Mouse (Mus musculus): ENCODE data around the gene Pfn1.

The Pfn1 gene

DNA sequence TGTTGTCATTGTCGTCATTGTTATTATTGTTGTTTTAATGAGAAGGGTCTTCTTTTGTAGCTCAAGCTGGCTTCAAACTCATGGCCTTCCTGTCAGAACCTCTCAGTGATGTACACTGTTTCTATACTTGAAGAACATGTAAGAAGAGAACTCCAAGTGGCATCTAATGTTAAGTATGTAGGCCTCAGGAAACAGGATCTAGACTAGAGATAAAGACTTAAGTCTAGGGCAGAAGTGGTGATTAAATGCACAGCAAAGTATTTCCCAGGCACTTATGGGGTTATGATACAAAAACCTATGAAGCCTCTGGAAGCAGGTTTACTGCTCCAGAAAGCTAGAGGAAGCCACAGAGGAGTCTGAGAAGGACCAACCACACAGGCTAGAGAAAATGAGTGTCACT is 16.2 kb downstream of the Pfn1 start:
- no peak for DNase-seq (ENCODE audit: low read depth, low spot score)

DNA sequence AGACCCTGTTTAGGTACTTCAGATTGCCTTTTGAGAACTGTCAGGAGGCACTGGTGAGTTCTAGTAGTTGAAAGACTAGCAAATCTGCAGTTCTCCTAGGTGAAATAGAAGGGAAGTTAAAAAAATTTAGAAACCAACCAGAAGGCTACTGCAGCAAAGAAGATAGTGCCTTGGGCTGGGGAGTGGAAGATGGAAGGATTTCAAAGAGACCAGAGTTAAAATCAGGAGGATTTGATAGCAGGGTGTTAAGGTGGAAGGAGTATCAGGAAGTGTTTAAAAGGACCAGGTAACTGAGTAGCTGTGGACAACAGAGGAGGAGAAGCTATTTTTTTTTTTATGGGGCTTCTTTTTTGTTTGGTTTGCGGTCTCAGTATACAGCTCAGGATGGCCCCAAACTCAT is 16.7 kb downstream of the Pfn1 start:
- no peak for DNase-seq (ENCODE audit: low read depth, low spot score)

DNA sequence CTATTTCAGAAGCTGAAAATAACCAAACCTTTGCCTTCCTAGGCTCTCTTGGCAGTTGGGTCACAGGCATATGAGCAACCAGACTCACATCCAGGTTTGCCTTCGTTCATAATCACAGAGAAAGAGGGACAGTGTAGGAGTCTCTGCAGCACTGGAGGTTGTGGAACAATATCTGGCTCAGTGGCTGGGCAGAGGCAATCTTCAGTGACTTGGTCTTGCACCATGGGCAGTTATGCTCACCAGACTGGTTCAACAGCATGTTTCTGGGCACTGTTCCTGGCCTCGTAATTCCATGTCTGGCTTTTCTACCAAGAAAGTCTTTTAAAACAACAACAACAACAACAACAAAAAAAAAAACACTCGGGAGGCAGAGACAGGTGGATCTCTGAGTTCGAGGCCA is 18.8 kb downstream of the Pfn1 start:
- no peak for DNase-seq (ENCODE audit: low read depth, low spot score)

DNA sequence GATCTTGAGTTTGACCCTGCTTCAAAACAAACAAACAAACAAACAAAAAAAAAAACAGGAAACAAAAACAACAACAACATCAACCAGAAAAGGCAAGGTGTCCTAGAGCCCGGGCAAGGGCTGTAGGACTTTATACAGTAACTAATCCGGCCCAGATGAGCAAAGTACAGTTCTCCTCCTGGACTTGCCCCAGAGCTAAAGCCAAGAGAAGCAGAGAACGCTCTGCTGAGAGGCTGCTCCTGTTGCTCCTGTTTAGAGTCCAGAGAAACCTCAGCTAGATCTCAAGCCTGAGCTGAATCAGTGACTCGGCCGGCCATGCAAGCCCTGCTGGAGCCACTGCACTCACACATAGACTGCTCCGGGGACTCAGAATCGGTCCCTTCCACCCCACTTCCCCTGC is 24.3 kb downstream of the Pfn1 start:
- DNase-seq (ENCODE audit: low read depth, low spot score): no peak

DNA sequence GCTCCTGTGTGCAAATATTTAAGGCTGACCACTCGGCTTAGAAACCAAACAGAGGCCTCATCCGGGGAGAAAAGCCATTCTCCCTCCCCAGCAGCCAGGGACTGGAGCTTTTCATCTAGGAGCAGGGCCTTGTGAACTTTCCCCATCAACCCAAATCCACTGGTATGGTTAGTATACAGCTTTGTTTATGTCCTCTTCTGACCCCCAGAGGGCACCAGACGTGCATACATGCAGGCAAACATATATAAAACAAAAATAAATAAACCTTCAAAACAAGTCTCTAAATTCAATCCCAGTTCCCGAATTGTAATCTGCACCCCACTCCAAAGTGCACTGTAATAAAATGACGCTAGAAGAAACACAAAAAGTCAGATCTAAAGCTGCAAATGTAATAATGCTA is 24.9 kb downstream of the Pfn1 start:
- DNase-seq (ENCODE audit: low read depth, low spot score): no peak

DNA sequence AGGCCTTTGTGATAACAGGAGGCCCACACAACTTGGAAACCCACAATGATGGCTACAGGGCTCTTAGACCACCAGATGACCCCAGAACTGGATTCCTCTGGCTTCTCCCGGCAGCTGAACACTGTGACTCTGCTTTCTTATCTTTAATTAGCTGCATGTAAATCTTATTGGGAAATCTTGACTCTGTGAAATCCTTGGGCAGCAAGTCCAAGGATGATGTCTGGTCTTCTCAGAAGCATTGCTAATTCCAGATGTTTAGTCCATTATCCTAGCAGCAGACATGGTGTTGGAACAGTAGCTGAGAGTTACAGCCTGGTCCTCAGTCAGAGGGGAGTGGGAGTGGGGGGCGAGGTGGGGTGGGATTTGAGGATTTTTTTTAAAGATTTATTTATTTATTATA is 26.0 kb downstream of the Pfn1 start:
- no peak for DNase-seq (ENCODE audit: low read depth, low spot score)

DNA sequence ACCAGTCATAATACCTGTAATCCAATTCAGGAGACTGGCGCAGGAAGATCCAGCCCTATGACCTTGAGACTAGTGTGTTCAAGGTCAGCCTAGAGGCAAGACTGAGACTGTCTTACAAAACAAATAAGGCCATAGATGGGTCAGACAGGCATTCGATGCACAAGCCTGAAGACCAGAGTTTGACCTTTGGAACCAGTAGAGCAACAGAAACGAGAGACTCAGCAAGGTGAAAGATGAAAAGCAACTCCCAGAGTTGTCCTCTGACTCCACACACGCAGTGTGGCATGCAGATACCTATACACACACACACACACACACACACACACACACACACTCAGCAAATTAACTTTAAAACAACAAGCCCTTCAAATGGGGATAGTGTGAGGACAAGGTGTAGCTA is 27.6 kb downstream of the Pfn1 start:
- no peak for DNase-seq (ENCODE audit: low read depth, low spot score)

DNA sequence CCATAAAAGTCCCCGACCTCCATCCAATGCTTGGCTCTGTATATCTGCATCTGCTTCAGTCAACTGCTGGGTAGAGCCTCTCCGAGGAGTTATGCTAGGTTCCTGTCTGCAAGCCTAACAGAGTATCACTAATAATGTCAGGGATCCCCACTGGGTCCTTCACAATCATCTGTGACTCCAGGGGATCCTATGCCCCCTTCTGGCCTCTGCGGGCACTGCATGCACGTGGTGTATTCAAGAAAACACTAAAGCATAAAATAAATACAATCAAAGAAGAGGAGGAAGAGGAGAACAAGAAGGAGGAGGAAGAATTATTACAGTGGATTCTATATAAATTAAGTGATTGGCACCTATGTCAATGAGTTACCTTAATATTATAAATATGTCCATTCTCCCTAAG is 29.0 kb downstream of the Pfn1 start:
- no peak for DNase-seq (ENCODE audit: low read depth, low spot score)

DNA sequence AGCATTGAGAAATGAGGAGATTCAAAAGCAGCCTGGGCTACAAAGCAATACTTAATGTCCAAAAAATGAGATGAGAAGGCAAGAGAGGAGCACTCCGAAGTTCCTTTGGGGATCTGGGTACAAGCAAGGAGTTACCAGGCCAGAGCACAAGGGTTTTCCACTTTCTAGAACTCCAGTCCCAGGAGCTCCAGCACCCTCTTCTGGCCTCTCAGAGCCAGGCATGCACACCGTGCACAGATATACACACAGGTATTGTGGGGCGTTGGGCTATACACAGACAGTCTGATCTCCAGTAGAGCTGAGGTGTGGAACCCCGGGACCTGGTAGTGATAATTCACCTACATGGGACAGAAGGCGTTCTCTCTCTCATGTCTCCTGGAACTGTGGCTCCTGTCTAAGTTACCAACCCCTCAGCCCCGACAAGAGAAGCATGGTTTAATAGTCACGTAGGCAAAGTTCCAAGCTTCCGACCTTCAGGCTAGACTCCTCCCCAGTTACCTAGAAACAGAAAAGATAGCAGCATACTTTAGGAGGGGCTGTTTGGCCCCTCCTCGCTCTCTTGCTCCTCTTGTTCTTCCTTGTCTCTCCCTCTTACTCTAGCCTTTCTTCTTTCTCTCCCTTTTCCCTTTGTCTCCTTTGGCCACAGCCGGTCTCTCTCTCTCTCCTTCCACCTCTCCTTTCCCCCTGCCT is 31.2 kb downstream of the Pfn1 start:
- no peak for DNase-seq (ENCODE audit: low read depth, low spot score)

DNA sequence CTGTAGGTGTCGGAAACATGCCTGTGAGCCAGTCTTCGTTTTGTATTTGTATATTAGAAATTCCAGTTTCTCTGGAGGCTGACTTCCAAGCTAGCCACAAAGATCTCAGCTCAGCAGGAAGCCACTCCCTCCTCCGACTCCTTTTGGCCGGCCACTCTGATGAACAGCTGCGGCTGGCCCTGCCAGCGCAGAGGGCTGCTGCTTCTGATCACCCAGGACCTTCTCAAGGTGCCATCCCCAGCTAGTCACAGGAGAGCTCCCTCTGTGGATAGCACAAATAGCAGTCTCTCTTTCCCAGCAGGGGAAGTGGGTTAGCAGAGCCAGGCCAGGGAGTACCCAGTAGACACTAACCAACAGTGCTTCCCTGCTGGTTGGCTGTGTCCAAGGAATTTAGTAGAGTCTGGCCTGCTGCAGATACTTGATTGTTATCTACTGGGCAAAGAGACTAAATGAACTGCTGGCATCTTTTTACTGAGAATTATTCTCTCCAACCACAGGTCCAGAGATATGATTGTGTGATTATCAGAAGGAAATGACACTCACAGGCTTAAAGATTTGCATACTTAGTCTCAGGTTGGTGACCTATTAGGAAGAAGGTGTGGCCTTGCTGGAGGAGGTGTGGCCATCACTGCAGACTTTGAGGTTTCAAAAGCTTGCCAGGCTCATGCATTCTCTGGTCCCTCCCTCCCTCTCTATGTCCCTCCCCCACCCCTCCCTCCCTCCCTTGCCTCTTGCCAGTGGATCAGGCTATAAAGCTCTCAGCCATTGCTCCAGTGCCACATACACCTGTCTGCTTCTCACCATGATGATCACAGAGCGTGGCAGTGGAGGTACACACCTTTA is 32.3 kb downstream of the Pfn1 start:
- DNase-seq (ENCODE audit: low read depth, low spot score): no peak

DNA sequence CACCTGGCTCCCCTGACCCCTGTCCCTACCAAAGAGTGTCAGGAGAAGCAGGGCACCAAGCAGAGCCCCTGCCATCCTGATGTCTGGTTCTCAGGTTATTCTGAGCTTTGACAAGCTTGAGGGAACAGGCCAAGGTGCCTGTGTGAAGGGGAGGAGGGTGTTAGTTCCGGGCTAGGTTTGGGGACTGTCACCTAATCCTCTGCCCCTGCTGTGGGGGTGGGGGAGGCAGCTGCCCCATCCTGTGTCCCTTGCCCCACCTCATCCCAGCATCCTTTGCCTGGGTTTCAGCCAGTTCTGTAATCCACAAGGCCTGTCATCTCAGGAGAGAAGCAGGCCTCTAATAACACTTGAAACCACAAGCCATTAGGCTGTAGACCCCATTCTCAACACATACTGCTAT is 35.3 kb downstream of the Pfn1 start, which contains the start of gene Chrne:
Gene Chrne (minus strand): TSS at position 116 of the 400 bp plus-strand sequence.
- no peak for DNase-seq (ENCODE audit: low read depth, low spot score)

DNA sequence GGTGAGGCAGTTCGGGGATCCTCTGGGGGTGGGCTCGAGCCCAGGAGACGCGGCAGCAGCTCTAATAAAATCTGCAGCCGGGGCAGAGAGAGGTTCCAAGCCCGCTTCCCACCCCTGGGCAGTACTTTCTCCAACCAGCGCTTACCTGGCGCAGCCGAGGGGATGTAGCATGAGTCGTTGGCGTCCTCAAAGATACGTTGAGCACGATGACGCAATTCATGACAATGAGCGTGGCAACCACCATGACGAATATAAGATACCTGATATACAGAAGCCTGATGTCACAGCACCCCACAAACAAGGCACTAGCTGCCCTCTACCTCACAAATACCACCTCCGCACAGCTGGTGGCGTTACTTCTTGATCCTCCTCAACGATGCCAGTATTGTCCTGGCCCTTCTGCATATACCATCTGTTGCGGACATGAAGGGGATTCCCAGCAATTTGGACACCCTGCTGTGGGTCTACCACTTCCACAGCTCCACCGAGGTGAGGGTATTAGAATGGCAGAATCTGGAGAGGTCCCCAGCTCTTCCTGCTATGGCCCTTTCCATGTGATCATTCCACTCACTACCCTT is 38.8 kb downstream of the Pfn1 start, which contains the start of gene 4930544D05Rik:
Gene 4930544D05Rik (plus strand): TSS at position 333 of the 578 bp plus-strand sequence.
- no peak for DNase-seq (ENCODE audit: low read depth, low spot score)

DNA sequence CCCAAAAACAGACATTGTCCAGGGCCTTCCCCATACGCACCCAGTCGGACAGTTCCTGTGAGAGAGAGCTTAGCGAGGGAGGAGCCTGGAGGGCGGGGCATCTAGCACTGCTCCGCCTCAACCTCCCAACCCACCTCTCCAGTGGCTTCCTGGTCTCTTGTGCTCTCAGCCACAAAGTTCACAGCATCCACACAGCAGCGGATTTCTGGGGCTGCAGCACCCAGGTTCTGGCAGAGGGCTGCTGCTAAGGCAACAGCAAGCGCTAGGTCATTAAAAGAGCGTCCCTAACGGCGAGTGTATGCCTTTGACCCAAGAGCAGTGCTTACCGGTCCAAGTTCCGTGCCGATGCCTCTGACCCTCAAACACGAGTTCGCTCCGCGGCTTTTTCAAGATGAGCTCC is 39.4 kb downstream of the Pfn1 start:
- DNase-seq (ENCODE audit: low read depth, low spot score): no peak

DNA sequence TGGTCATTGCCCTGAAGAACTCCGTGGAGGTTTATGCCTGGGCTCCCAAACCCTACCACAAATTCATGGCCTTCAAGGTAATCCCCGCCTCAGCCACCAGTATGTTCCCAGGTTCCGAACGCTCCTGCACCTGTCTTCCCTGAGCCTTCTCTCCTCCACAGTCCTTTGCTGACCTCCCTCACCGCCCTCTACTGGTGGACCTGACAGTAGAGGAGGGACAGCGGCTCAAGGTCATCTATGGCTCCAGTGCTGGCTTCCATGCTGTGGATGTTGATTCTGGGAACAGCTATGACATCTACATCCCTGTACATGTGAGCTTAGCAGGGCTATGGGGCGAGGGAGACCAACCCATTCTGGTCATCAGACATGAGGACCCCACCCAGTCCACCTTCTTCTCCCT is 41.9 kb downstream of the Pfn1 start:
- no peak for DNase-seq (ENCODE audit: low read depth, low spot score)

DNA sequence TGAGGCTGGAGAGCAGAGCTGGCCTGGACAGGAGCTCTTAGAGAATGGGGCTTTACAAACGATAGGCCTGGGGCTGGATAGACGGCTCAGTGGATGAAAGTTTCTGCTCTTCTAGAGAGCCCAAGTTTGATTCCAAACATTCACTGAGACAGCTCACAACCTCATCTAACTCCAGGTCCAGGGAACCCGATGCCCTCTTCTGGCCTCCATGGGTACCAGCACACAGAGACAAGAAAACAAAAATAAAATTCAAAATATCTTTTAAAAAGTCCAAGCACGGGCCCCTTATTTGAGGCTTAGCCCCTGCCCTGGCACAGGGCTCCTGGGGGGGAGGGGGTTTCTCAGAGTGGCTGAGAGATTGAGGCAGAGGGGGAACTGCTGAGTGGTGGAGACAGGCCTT is 43.7 kb downstream of the Pfn1 start:
- DNase-seq (ENCODE audit: low read depth, low spot score): no peak

DNA sequence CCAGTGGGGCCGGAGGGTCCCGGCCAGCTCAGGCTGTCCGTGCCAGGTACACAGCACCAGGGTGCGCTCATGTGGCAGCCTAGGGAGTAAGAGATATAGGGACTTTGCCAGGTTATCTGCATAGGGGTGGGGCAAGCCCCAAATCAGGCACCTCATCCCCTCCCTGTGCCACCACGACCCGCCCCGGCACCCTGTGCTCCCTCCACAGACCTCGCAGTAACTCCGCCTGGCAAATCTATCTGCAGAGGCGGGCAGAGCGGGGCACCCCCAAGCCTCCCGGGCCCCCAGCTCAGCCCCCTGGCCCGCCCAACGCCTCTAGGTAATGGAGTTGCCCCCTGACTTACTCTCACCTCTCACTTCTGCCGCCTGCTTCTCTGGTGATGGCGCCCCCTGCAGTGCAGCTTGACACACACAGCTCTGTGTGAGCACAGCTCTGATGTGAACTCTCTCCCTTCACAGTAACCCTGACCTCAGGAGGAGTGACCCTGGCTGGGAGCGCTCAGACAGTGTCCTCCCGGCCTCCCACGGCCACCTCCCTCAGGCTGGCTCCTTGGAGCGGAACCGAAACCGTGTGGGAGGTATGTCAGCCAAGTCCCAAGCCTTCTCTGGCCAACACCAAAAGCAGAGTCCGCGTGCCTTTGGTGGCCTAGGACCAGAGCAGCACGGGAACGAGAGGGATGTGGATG is 45.9 kb downstream of the Pfn1 start:
- DNase-seq (ENCODE audit: low read depth, low spot score): no peak

DNA sequence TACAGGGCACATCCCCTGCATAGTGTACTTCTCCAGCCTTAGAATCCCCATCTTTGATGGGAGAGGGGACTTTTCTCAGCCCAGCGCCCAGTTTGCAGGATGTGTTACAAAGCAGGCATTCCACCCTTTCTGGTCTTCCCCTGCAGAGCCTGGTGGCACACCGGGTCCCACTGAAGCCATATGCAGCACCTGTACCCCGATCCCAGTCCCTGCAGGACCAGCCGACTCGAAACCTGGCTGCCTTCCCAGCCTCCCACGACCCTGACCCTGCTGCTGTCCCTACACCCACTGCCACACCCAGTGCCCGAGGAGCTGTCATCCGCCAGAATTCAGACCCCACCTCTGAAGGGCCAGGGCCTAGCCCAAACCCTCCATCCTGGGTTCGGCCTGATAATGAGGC is 46.8 kb downstream of the Pfn1 start:
- DNase-seq (ENCODE audit: low read depth, low spot score): no peak

DNA sequence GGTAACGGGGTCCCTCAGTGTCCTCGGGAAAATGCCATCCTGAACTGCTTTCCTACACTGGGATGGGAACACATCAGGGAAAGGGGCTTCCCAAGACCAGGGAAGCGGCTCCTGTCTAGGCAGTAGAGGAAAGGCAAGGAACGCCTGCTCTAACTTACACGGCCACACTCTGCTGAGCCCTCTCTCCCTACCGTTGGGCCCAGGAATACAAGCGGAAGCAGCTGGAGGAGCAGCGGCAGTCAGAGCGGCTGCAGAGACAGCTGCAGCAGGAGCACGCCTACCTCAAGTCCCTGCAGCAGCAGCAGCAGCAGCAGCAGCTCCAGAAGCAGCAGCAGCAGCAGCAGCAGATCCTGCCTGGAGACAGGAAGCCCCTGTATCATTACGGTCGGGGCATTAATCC is 47.7 kb downstream of the Pfn1 start:
- no peak for DNase-seq (ENCODE audit: low read depth, low spot score)

DNA sequence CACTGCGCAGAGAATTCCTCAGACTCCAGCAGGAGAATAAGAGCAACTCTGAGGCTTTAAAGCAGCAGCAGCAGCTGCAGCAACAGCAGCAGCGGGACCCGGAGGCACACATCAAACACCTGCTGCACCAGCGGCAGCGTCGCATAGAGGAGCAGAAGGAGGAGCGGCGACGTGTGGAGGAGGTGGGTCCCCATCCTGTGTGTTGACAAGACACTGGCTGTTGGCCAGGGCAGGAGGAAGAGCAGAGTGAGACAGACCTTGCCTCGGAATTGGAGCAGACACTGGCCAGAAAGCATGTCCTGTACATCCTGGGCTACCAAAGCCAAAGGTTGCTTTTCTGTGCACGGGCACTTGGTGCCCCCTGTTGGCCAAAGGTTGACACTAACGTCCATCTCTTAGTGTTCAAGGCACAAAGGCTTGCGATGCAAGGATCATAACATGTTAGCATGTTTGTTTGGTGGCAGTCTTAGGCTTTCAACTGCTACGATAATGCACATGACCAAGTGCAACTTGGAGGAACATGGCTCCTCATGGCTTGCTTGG is 49.3 kb downstream of the Pfn1 start:
- peak; percentile 16 for DNase-seq (ENCODE audit: low read depth, low spot score)
